Mouse (Mus musculus) stomach, embryonic 15.5 days (tissue): ENCODE data around the gene Cd40lg. TPM values are rescaled to one million over a fixed set of nuclear protein-coding genes. Genes with fewer than 3 reads are reported as not detected.

Experiments used
- ATAC-seq: fragments of 200-750 bp; cut with Nextera tagmentation; 2 replicates; pipeline ENCODE4 v1.8.0; 2017; ENCODE audit warnings: low read depth, moderate number of reproducible peaks, moderate TSS enrichment; ENCODE audit not compliant: insufficient read depth, low FRiP score
- H3K27ac ChIP-seq: fragments of 300-500 bp; sonication (generic); 2 replicates; pipeline ENCODE4 v1.5.1; 2015; ENCODE audit warnings: mild to moderate bottlenecking, inconsistent platforms
- H3K27me3 ChIP-seq: fragments of 300-500 bp; sonication (generic); replicated peaks from 2 replicates; pipeline ENCODE4 v1.6.1; 2015; ENCODE audit warnings: inconsistent platforms
- H3K36me3 ChIP-seq: fragments of 300-500 bp; sonication (generic); 2 replicates; pipeline ENCODE4 v1.6.1; 2015; ENCODE audit warnings: inconsistent platforms
- H3K4me1 ChIP-seq: fragments of 300-500 bp; sonication (generic); 2 replicates; pipeline ENCODE4 v1.6.1; 2015; ENCODE audit warnings: inconsistent platforms
- H3K4me2 ChIP-seq: fragments of 300-500 bp; sonication (generic); 2 replicates; pipeline ENCODE4 v1.6.1; 2015; ENCODE audit warnings: mild to moderate bottlenecking, inconsistent platforms
- H3K4me3 ChIP-seq: fragments of 300-500 bp; sonication (generic); replicated peaks from 2 replicates; pipeline ENCODE4 v1.5.1; 2015; ENCODE audit warnings: inconsistent platforms
- H3K9ac ChIP-seq: fragments of 300-500 bp; sonication (generic); 2 replicates; pipeline ENCODE4 v1.6.1; 2015; ENCODE audit warnings: inconsistent platforms
- H3K9me3 ChIP-seq: fragments of 300-500 bp; sonication (generic); 2 replicates; pipeline ENCODE4 v1.6.1; 2016; ENCODE audit warnings: inconsistent platforms
- WGBS: fragments of 180-500 bp; shearing (Covaris S2); methylation state at CpG from one replicate; pipeline ENCODE4 v1.1.7; 2015; 5-methylcytosine and 5-hydroxymethylcytosine counted together
- polyA plus RNA-seq: library from polyadenylated mRNA; unstranded; fragments of >200 nt; fragmentation: Nextera tagmentation; extraction: Ambion mirVana; gene quantifications from 2 replicates; pipeline ENCODE4 v1.2.1, GENCODE M21; 2015

The Cd40lg gene
- polyA plus RNA-seq, result not detected in 2 replicates

- H3K27ac ChIP-seq, result no peak within 1 kb of the TSS
- no peak for ATAC-seq
- H3K27me3 ChIP-seq, result no peaks in the 10 kb centered on the region
- no peak within 1 kb of the TSS for H3K4me3 ChIP-seq
- 78% methylated on average over 9 of the region's 9 CpGs for WGBS
- H3K4me2 ChIP-seq, result no peak within 1 kb of the TSS
- no peaks in the 10 kb centered on the region for H3K4me1 ChIP-seq
- no peaks in the 10 kb centered on the region for H3K9me3 ChIP-seq
- H3K36me3 ChIP-seq, result no peaks in the 10 kb centered on the region
- H3K9ac ChIP-seq, result no peak within 1 kb of the TSS
Measured at GRCm38 (mm10) chrX:57211876-57212275, at the start of gene Cd40lg. Gene Cd40lg, plus strand, starts transcription at chrX:57212143.

- Histone ChIP-seq H3K4me2 (no peak overlapping the region), H3K27ac (no peak overlapping the region), H3K4me1 (no peaks in the 10 kb centered on the region), H3K9ac (no peak overlapping the region), H3K4me3 (no peak overlapping the region), H3K36me3 (no peaks in the 10 kb centered on the region), H3K9me3 (no peaks in the 10 kb centered on the region), H3K27me3 (no peaks in the 10 kb centered on the region)
- WGBS, result 83% methylated on average over 1 of the region's 1 CpGs
- no peak for ATAC-seq
Measured at GRCm38 (mm10) chrX:57166549-57166948, 45.4 kb upstream of the Cd40lg start.

GRCm38 (mm10) chrX:57171269-57171668 is 40.7 kb upstream of the Cd40lg start:
- no peak overlapping the region for H3K27ac ChIP-seq
- no peak overlapping the region for H3K9ac ChIP-seq
- H3K4me1 ChIP-seq, result no peaks in the 10 kb centered on the region
- H3K4me3 ChIP-seq, result no peak overlapping the region
- H3K36me3 ChIP-seq, result no peaks in the 10 kb centered on the region
- no peak for ATAC-seq
- H3K9me3 ChIP-seq, result no peaks in the 10 kb centered on the region
- H3K27me3 ChIP-seq, result no peaks in the 10 kb centered on the region
- no peak overlapping the region for H3K4me2 ChIP-seq

- ATAC-seq, result no peak
- Histone ChIP-seq H3K27ac (no peak overlapping the region), H3K27me3 (no peaks in the 10 kb centered on the region), H3K9ac (no peak overlapping the region), H3K9me3 (no peaks in the 10 kb centered on the region), H3K4me3 (no peak overlapping the region), H3K36me3 (no peaks in the 10 kb centered on the region), H3K4me2 (no peak overlapping the region), H3K4me1 (no peaks in the 10 kb centered on the region)
- WGBS, result 92% methylated on average over 13 of the region's 13 CpGs
Measured at GRCm38 (mm10) chrX:57177225-57177779, 34.6 kb upstream of the Cd40lg start.

GRCm38 (mm10) chrX:57182470-57182869 is 29.5 kb upstream of the Cd40lg start:
- no peak overlapping the region for H3K27ac ChIP-seq
- no peak overlapping the region for H3K9ac ChIP-seq
- 83% methylated on average over 2 of the region's 2 CpGs for WGBS
- H3K9me3 ChIP-seq, result no peaks in the 10 kb centered on the region
- H3K36me3 ChIP-seq, result no peaks in the 10 kb centered on the region
- ATAC-seq, result no peak
- H3K4me3 ChIP-seq, result no peak overlapping the region
- no peak overlapping the region for H3K4me2 ChIP-seq
- no peaks in the 10 kb centered on the region for H3K4me1 ChIP-seq
- no peaks in the 10 kb centered on the region for H3K27me3 ChIP-seq

GRCm38 (mm10) chrX:57183359-57183758 is 28.6 kb upstream of the Cd40lg start:
- ATAC-seq, result no peak
- H3K27ac ChIP-seq, result no peak overlapping the region
- H3K4me3 ChIP-seq, result no peak overlapping the region
- WGBS, result 87% methylated on average over 3 of the region's 3 CpGs
- H3K27me3 ChIP-seq, result no peaks in the 10 kb centered on the region
- no peaks in the 10 kb centered on the region for H3K36me3 ChIP-seq
- no peaks in the 10 kb centered on the region for H3K9me3 ChIP-seq
- H3K4me1 ChIP-seq, result no peaks in the 10 kb centered on the region
- no peak overlapping the region for H3K4me2 ChIP-seq
- H3K9ac ChIP-seq, result no peak overlapping the region

- H3K27ac ChIP-seq, result no peak overlapping the region
- no peaks in the 10 kb centered on the region for H3K36me3 ChIP-seq
- no peak overlapping the region for H3K4me3 ChIP-seq
- WGBS, result 70% methylated on average over 8 of the region's 8 CpGs
- H3K4me1 ChIP-seq, result no peaks in the 10 kb centered on the region
- no peaks in the 10 kb centered on the region for H3K9me3 ChIP-seq
- H3K9ac ChIP-seq, result no peak overlapping the region
- H3K4me2 ChIP-seq, result no peak overlapping the region
- ATAC-seq, result no peak
- no peaks in the 10 kb centered on the region for H3K27me3 ChIP-seq
Measured at GRCm38 (mm10) chrX:57187301-57187700, 24.6 kb upstream of the Cd40lg start.

- ATAC-seq, result no peak
- Histone ChIP-seq H3K9ac (no peak overlapping the region), H3K4me2 (no peak overlapping the region), H3K36me3 (no peaks in the 10 kb centered on the region), H3K4me3 (no peak overlapping the region), H3K9me3 (no peaks in the 10 kb centered on the region), H3K27ac (no peak overlapping the region), H3K27me3 (no peaks in the 10 kb centered on the region), H3K4me1 (no peaks in the 10 kb centered on the region)
- WGBS, result 71% methylated on average over 5 of the region's 5 CpGs
Measured at GRCm38 (mm10) chrX:57189335-57189734, 22.6 kb upstream of the Cd40lg start.

GRCm38 (mm10) chrX:57196319-57196718 is 15.6 kb upstream of the Cd40lg start:
- no peak overlapping the region for H3K4me3 ChIP-seq
- WGBS, result 80% methylated on average over 9 of the region's 9 CpGs
- H3K9me3 ChIP-seq, result no peaks in the 10 kb centered on the region
- no peak overlapping the region for H3K4me2 ChIP-seq
- no peak overlapping the region for H3K9ac ChIP-seq
- H3K4me1 ChIP-seq, result no peaks in the 10 kb centered on the region
- H3K27me3 ChIP-seq, result no peaks in the 10 kb centered on the region
- ATAC-seq, result no peak
- H3K36me3 ChIP-seq, result no peaks in the 10 kb centered on the region
- no peak overlapping the region for H3K27ac ChIP-seq

GRCm38 (mm10) chrX:57198036-57198435 is 13.9 kb upstream of the Cd40lg start:
- Histone ChIP-seq H3K36me3 (no peaks in the 10 kb centered on the region), H3K27ac (no peak overlapping the region), H3K4me1 (no peaks in the 10 kb centered on the region), H3K4me2 (no peak overlapping the region), H3K27me3 (no peaks in the 10 kb centered on the region), H3K4me3 (no peak overlapping the region), H3K9me3 (no peaks in the 10 kb centered on the region), H3K9ac (no peak overlapping the region)
- WGBS, result 47% methylated on average over 2 of the region's 2 CpGs
- no peak for ATAC-seq

GRCm38 (mm10) chrX:57200397-57200796 is 11.5 kb upstream of the Cd40lg start:
- Histone ChIP-seq H3K9me3 (no peaks in the 10 kb centered on the region), H3K9ac (no peak overlapping the region), H3K4me1 (no peaks in the 10 kb centered on the region), H3K27ac (no peak overlapping the region), H3K4me2 (no peak overlapping the region), H3K27me3 (no peaks in the 10 kb centered on the region), H3K4me3 (no peak overlapping the region), H3K36me3 (no peaks in the 10 kb centered on the region)
- no peak for ATAC-seq
- 64% methylated on average over 2 of the region's 2 CpGs for WGBS

- no peak for ATAC-seq
- Histone ChIP-seq H3K27ac (no peak overlapping the region), H3K9me3 (no peaks in the 10 kb centered on the region), H3K4me1 (no peaks in the 10 kb centered on the region), H3K27me3 (no peaks in the 10 kb centered on the region), H3K36me3 (no peaks in the 10 kb centered on the region), H3K4me2 (no peak overlapping the region), H3K9ac (no peak overlapping the region), H3K4me3 (no peak overlapping the region)
- 86% methylated on average over 1 of the region's 1 CpGs for WGBS
Measured at GRCm38 (mm10) chrX:57210591-57210990, 1.4 kb upstream of the Cd40lg start.

- Histone ChIP-seq H3K27me3 (no peaks in the 10 kb centered on the region), H3K4me3 (no peak overlapping the region), H3K9ac (no peak overlapping the region), H3K4me2 (no peak overlapping the region), H3K9me3 (no peaks in the 10 kb centered on the region), H3K4me1 (no peaks in the 10 kb centered on the region), H3K36me3 (no peaks in the 10 kb centered on the region), H3K27ac (no peak overlapping the region)
- no peak for ATAC-seq
- WGBS, result 82% methylated on average over 3 of the region's 3 CpGs
Measured at GRCm38 (mm10) chrX:57212862-57213261, 919 bp downstream of the Cd40lg start.
